Mouse (Mus musculus): ENCODE measurements around the gene Sez6l2.
A peak's percentile ranks its signal among the peaks of the same experiment; 100 is the strongest.

- TF ChIP-seq CTCF (IDR thresholded peaks at IDR 0.05; ENCODE audit: low read depth) (no peak), EP300 (IDR thresholded peaks at IDR 0.05; ENCODE audit: low read depth) (0 out of 2 replicates have a peak, but pooled peaks have one; percentile 11)
These were observed 26.4 kb upstream of the Sez6l2 start for GRCm38 (mm10) chr7:126923999-126924398.

Measured in liver, postnatal 0 days (tissue).